Mouse (Mus musculus): ENCODE results near the gene Vamp2.

GRCm38 (mm10) chr11:69105796-69106195 is 17.5 kb downstream of the Vamp2 start:
- TF ChIP-seq POLR2A (IDR thresholded peaks at IDR 0.05; ENCODE audit: insufficient read depth, low read depth, low read length) (no peak), CTCF (IDR thresholded peaks at IDR 0.05) (no peak), EP300 (IDR thresholded peaks at IDR 0.05; ENCODE audit: insufficient read depth, low read depth, low read length) (no peak)
